Mouse (Mus musculus): ENCODE measurements around the gene Gon7.
A peak's percentile ranks its signal among the peaks of the same experiment; 100 is the strongest.

Gene Gon7

GRCm38 (mm10) chr12:102705216-102705871, 52.3 kb downstream of the Gon7 start:
- DNase-seq, result peak; percentile 73 to 80

GRCm38 (mm10) chr12:102704457-102705198, 53.0 kb downstream of the Gon7 start, which contains the start of gene Itpk1:
TSS of gene Itpk1 (minus strand) at chr12:102704930.
- peak; percentile 42 to 50 for DNase-seq

- no peak for DNase-seq
These were observed 53.6 kb downstream of the Gon7 start for GRCm38 (mm10) chr12:102703921-102704408.

- no peak for DNase-seq
These were observed 54.2 kb downstream of the Gon7 start for GRCm38 (mm10) chr12:102703441-102703840.

All from thymus, adult 18-20 months (tissue).